Mouse (Mus musculus): ENCODE measurements around the gene Lactb. TPM values are rescaled to one million over a fixed set of nuclear protein-coding genes. Genes with fewer than 3 reads are reported as not detected.
"Not testable (repeated sequence)": the region's sequence is repeated elsewhere in the genome, so short reads cannot be mapped to it uniquely, and the experiment has no call there.

Gene Lactb
- total RNA-seq, 4 experiments from 2014 or later = 22.8 to 26.6 (median 23.5) TPM

DNA sequence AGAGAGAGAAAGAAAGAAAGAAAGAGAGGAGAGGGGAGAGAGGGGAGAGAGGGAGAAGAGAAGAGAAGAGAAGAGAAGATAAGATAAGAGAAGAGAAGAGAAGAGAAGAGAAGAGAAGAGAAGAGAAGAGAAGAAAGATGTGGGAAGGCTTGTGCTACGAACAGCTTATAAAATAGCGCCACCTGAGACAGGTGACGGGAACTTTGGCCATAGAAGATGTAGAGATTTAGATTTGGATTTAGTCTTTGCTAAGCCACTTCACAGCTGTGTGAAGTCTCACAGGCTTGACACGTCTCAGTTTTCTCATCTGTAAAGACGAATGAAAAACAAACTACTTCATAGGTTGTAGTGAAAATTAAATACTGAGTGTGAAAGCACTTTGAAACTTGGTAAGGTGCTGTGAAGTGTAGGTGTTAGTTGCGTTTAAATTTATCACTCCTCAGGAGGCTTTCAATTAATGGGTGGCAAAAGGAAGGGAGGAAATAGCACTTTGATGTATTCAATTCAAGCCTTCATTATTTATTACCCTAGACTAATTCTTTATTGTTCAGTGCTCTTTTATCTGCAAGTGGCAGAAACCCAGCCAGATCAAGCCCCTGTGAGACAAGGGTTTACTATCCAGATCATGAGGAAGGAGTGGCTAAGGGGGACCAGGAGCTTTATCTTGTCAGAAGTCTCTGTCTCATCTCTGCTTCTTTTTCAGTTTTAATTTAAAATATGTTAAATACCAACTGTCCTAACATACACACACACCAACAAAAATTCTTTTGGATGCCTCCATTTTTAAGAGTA lies 54.6 kb downstream of the Lactb start:
- DNase-seq (ENCODE audit: low spot score) = no peak

DNA sequence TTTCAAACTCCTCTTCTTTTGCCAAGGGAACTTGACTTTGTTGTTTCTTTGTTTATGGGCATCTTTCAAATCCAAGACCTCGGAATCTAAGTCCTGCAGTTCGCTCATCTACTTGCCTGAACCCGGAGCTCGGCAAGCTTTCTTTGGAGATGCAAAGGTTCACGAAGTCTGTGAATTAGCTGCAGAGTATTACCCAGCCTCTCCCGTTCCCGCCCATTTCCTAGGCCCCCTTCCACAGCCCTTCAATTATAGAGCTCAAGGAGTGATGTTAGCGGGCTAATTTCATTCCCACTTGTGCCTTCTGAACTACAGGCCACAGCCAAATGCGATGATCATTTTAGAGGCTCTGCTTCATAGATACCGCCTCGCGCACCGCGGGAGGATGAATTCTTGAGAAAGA lies 55.3 kb downstream of the Lactb start:
- no peak for DNase-seq (ENCODE audit: low spot score)

DNA sequence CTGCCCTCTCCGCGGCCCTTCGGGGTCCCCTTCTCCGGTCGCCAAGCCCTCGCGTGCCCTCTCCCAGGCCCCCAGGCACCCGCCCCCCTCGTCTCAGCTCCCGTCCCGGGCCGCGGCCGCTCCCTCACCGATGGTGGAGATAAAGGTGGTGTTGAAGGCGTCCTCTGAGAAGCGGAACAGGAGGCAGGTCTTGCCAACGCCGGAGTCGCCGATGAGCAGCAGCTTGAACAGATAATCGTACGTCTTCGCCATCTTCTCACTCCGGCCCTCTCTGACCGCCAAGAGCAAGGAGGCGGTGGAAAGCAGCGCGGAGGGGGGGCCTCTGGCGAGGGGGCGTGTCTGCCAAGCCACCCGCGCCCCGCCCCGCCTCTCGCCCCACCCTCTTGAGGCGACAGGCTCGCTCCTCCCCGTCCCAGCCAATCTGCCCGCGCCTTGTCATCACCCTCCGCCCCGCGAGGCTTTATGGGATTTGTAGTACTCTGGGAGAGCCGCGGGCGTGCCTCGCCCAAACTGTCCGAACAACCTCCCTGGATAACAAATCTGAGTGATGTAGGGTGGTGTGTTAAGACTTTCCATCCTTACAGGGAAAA lies 55.8 kb downstream of the Lactb start, which contains the start of gene Rab8b:
Rab8b (minus strand) TSS at position 306 of the 590 bp plus-strand sequence.
- peak; percentile 95 for DNase-seq (ENCODE audit: low spot score)

DNA sequence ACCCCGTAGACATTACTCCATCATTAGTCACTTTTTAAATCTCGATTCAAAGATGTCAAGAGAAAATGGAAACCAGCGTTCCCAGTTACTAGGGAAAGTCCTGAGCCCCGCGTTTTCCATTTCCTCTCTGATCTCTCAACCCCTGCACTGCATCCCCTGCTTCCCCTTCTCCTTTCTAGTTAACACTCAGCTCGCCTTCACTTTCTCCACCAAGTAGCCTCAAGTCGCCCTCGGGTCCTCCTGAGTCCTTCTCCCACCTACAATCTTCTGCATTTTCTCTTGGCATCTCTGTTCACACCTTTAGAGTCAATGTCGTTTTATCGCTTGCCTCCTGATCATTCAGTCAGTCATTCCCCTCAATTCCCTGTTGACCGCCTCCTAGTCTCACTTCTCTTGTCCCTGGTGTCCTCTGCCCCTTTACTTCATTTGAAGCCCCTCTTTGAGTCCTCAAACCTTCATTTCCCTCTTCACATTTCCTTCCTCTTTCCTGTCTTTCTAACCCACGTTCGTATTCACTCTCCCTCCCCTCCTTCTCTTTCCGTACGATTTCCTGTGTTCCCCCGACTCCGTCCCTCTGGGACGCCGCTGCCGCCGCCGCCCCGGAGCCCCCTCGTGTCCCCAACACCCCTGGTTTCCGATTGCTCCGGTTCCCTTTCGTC lies 56.5 kb downstream of the Lactb start:
- peak; percentile 46 for DNase-seq (ENCODE audit: low spot score)

DNA sequence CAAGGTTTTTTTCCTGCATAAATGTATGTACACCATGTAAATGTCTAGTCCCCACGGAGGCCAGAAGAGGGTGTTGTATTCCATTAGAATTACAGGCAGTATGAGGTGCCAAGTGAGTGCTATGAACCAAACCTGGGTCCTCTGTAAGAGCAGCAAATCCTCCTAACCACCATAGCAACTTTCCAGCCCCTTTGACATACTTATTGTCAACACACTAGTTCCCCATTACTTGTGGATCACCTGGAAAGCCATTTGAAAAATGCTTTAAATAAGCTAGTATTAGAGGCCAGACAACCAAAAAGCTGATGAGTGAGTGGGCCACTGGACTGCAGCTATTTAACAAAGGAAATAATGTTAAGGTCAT lies 57.4 kb downstream of the Lactb start:
- DNase-seq (ENCODE audit: low spot score) = no peak

DNA sequence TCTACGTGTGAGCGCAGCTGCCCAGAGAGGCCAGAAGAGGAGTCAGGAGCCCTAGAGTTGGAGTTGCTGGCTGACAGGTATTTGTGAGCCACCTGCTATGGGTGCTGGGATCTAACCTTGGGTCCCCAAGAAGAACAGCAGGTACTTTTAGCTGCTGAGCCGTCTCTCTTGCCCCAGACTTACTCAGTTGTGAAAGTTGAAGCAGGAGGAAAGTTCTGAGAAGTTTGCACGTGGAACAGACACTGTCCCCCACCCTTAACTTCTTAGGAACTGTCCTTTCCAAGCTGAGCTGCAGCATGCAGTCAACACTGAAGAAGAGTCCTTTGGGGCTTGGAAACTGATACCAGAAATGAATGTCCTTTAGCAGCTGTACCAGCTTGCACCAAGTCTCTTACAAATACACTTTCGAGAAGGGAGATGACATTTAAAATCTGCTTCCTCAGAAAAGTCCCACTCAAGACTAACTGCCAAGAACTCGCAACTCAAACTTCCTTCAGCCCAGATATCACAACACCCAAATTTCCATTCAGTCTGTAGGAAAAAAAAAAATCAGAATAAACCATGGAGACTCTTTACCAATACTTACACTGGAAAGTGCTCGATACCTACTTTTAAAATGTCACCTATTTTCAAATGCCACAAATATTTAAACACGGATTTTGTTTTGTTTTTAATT lies 57.9 kb downstream of the Lactb start:
- DNase-seq (ENCODE audit: low spot score) = no peak

DNA sequence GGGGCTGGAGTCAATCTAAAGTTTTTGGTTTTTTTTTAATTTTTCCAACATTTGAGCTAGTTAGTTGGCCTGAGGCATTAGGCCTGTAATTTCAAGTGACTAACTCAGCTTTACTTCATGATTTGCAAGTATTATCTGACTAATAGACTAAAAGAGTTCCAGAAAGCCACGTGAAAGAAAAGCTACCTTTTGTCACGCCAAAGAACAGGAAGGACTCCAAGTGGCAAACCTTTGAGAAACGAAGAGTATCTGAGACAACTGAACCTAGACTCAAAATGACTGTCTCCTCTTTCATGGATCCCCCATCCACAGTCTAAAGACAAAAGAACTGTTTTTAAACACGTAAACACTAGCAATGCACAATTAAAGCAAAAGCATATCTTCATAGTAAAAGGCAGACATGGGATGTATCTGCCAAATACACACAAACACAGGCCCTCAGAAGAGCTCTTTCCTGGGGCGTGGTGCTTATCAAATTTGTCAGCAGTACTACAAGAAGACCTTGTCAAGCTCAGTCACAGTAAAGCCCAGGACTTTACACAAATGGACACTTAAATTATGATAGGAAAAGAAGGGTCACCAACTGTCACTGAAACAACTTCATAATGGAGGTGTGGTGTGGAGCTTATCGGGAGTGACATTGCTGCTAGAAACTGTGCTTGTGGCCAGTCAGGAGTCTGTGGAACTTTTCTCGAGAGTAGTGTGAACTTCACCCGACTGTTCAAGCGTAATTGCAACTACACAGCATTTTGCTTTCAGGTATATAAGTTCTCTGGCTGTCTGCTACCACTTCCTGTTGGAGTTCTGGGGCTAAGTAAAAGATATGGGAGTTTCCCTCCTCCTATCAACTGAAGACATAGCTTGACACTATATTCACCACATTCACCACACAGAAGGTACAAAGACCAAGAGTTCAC lies 59.2 kb downstream of the Lactb start:
- DNase-seq (ENCODE audit: low spot score) = no peak

DNA sequence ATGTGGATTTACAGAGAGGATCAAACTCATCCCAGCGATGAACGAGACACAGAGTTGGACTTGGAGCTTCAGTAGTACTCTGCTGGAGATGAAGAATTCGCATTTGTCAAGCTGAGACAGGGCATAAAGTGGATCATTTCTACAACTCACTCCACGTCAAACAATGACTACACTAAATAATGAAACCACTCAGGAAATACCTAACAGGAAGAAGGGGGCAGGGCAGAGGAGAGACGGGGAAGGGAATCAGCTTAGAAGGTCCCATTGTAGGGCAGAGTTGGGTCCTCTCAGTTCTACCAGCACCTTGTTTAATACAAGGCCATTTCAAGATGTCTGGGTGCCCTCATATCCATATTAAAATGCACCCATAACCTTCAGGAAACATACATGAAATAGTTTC lies 59.9 kb downstream of the Lactb start:
- DNase-seq (ENCODE audit: low spot score) = peak; percentile 41

DNA sequence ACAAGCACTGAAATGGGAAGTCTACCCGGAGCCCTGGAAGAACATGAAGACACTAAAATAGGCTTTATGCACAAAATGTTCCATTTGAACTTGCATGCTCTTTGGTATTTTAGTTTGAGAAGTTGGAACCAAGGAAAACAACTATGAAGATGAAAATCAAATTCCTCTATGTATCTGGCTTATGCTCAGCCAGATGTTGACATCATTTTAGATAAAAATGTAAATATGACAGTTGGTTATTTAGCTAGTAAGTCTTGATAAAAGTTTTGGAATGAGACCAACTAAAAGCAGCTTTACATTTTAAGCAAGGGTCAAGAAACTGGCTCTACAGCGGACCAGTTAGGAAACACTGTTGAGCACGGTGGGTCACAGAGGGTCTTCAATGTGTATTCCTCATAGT lies 60.7 kb downstream of the Lactb start:
- no peak for DNase-seq (ENCODE audit: low spot score)

DNA sequence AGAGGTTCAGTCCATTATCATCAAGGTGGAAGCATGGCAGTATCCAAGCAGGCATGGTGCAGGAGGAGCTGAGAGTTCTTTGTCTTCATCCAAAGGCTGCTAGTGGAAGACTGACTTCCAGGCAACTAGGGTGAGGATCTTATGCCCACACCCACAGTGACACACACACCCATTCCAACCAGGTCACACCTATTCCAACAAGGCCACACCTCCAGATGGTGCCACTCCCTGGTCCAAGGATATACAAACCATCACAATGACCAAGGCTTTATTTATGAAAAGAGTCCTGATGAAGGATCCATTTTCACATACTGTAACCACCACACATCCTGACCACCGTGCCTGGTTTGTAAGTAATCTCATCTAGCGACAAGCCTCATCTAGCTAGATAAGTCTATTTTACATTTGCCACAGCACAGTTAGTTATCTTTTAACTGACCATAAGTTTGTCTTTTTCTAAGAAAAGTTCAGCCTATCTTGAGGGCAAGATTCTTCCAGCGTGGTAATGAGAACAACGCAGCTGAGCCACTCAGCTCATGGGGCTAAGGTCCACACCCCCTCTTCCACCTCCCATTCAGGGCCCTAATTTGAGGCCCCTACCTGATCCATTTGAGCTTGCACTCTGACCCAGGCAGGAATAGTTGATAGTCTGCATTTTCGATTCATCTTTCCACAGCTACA lies 61.9 kb downstream of the Lactb start:
- DNase-seq (ENCODE audit: low spot score) = not testable (repeated sequence)

DNA sequence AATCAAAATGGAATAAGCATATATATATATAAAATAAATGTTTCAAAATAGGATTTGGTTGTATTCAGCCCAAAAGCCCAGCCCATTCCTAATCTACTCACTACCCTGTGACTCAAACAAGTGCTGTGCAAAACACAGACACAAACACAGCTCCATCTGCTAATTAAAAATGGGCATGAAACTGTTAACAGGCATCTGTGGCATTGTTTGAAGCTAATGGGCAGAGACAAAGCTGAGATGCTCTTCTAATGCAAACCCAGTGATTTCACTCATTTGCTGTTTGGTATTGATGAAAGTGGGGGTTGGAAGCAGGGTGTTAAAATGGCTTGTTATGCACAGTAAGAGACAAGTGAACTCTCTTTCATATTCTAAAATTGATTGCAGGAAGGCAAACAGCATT lies 63.0 kb downstream of the Lactb start:
- DNase-seq (ENCODE audit: low spot score) = no peak

DNA sequence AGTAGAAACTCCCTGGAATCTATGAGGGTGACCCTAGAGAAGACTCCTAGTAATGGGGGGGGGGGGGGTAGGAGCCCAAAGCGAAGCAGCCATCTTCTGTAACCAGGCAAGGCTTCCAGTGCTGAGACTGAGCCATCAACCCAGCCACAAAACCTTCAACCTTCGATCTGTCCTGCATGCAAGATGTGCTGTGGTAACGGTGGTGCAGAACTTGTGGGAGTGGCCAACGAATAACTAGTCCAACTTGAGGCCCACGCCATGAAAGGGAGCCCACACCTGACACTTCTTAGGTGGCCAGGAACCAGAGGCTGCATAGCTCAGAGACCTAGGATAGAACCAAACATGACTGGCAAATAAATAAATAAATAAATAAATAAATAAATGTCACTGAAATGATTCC lies 64.6 kb downstream of the Lactb start:
- DNase-seq (ENCODE audit: low spot score) = no peak

DNA sequence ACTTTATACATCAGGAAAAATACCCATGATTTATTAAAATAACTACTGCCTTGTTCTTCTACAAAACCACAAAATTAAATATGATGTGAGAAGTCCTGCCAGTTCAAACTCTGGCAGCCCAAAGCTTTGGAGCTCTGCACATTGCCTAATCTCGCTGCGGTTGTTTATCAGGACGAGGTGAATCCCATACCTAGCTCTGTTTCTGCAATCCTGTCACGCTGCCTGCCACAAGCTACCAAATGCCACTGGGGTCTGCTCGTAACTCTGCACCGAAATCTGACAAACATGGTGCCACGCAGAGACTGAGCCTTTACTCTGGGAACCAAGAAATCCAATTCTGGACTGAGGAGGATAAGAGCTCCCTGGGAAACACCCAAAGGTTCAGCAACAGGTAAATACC lies 65.4 kb downstream of the Lactb start:
- DNase-seq (ENCODE audit: low spot score) = no peak

DNA sequence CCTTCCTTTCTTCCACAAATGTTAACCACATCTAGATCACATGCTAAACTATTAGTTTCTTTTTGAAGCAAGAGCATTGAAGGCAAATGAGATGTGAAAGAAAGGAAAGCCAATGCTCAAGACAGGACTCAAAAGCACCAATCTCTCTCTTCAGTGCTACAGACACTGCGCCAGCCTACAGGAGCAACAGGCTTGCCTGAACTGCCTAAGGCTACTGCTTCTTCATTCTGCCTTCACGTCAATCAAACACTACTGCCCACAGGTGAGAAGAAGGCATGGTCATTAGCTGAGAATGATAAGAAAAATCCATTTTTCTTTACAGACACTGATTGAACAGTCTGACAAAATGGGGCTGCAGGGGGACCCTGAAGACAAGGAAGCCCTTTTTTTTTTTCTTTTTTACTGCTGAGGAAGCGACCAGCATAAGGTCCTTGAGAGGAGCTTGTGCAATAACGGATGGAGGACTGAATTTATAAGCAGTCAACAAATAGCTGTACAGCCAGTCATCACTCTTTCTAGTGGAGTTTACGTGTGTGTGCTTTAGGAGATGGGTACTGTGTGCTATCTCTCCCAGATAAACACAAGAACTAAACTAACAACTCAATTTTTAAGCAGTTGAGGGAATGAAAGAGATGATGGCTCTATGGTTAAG lies 67.4 kb downstream of the Lactb start:
- DNase-seq (ENCODE audit: low spot score) = no peak

DNA sequence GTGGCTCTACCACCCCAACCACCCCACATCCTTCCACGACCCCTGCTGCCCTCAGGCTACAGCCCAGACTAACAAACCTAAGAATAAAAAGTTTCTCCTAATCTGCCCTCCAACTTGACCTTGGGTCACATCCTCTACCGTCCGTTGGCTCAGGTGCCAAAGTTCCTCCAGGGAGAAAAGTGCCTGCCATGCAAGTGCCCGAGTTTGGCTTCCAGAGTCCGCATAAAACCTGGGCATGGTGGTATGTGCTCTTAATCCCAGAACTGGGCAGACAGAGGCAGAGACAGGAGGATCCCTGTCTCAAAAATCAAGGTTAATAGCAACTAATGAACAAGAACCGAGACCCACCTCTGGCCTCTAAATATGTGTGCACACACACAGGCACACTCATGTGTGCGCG lies 68.2 kb downstream of the Lactb start:
- DNase-seq (ENCODE audit: low spot score) = no peak

DNA sequence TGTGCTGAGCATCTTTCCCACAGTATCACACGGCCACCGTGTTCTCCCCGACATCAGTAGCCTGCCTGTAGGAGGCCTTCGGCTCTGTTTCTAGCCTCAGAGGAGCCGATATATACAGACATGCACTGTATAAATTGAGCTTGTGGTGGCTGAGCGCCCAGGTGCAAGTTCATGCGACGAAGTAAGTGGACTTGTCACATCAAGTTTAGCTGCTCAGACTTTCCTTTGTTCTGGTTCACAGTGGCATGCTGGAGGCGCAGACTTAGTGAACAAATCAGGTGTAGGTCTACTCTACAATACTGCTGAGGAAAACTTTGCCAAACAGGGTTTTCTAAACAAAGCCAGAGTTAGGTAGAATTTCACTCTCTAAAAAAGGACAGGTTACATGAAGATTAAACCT lies 69.3 kb downstream of the Lactb start:
- DNase-seq (ENCODE audit: low spot score) = no peak

Data from heart, adult 8-10 months (tissue).